Mouse (Mus musculus) erythroblast, embryonic 14.5 days (primary cell): ENCODE data around the gene Smpd3.

ENCODE experiments used
- GATA1 ChIP-seq: IDR thresholded peaks from 2 replicates; pipeline ENCODE4 v1.6.1; 2012; ENCODE audit warnings: low read length, inconsistent platforms, mixed read lengths
- TAL1 ChIP-seq: IDR thresholded peaks from 3 replicates; pipeline ENCODE4 v1.6.1; 2012; ENCODE audit warnings: low read length, inconsistent platforms, mixed read lengths

GRCm38 (mm10) chr8:106276709-106277317 is 61.0 kb downstream of the Smpd3 start:
- no peak for TF ChIP-seq GATA1
- TF ChIP-seq TAL1 = no peak
